20 mouse cellular contexts compared by ENCODE assay signal in the genomic region with DNA sequence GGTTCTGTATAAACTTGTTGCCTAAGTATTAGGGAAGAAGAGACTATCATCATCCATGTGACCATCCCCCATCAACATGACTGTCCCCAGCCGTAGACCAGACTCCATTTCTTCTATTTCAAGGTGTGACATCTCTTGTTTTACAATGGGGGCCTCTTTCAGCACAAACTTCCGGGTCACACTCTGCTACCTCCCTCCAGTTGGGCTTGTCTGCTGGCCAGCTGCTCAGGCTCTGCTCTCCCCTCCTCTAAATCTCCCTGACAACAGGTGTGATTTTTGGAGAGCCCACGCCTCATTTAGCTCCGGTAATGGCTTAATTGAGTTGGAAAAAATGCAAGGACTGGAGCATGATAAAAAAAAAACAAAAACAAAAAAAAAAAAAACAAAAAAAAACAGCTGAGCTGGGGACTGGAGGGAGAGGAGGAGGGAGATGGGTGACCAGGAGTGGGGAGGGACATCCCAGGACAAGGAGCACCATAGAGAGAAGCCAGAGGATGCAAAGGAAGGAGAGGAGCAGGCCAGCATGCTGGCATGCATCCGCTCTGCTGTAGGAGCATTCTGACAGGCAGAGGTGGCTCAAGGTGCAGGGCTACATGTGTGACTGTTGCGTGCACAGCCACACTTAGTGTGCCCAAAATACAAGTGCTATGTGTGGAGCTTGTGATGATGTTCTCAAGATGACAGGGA. TPM values are rescaled to one million over a fixed set of nuclear protein-coding genes. Genes with fewer than 3 reads are reported as not detected.
"Had no signal": no experiment of that assay in that cellular context is flagged by ENCODE, and none has a peak within 500 bp of the region (broad histone marks: within the 10 kb centered on the region; RNA-seq: fewer than 3 reads in every experiment).

No protein-coding gene starts in this region.

- H3K27me3 ChIP-seq: intestine, embryonic 15.5 days; liver, embryonic 13.5 days; midbrain, embryonic 13.5 days had no signal

- H3K9me3 ChIP-seq: intestine, embryonic 15.5 days; liver, embryonic 13.5 days; midbrain, embryonic 10.5 days; midbrain, embryonic 13.5 days had no signal

- H3K9ac ChIP-seq: intestine, embryonic 15.5 days; liver, embryonic 13.5 days; midbrain, embryonic 13.5 days had no signal

- DNase-seq: kidney, adult 8-10 months; layer of hippocampus, postnatal 36 days; liver, embryonic 13.5 days; lung, adult 2 months; lung, postnatal 14 days; lung, postnatal 4 days; thymus, adult 18-20 months; thymus, postnatal 36 days had no signal

- H3K4me3 ChIP-seq: intestine, embryonic 15.5 days; left cerebral cortex, adult 2 months; liver, embryonic 13.5 days; midbrain, embryonic 10.5 days; midbrain, embryonic 13.5 days; myocyte had no signal

- H3K27ac ChIP-seq: intestine, embryonic 15.5 days; left cerebral cortex, adult 2 months; liver, embryonic 13.5 days; midbrain, embryonic 10.5 days; midbrain, embryonic 13.5 days had no signal

- H3K36me3 ChIP-seq: intestine, embryonic 15.5 days; liver, embryonic 13.5 days; midbrain, embryonic 10.5 days; midbrain, embryonic 13.5 days had no signal

- H3K4me2 ChIP-seq: intestine, embryonic 15.5 days; liver, embryonic 13.5 days; midbrain, embryonic 13.5 days had no signal

- ATAC-seq: intestine, embryonic 15.5 days; midbrain, embryonic 13.5 days; midbrain, embryonic 16.5 days had no signal

- H3K4me1 ChIP-seq: intestine, embryonic 15.5 days; liver, embryonic 13.5 days; midbrain, embryonic 13.5 days had no signal

RNA-seq across cellular contexts. Expression of gene Casr, which starts 35.2 kb away (rescaled TPM):
- total RNA-seq: liver, adult 2 months; megakaryocyte progenitor cell, adult 5-6 weeks; monocyte, adult 5-6 weeks had no signal
- polyA plus RNA-seq: liver, adult 2 months; liver, embryonic 13.5 days; liver, embryonic 16.5 days; neural tube, embryonic 11.5 days; neural tube, embryonic 14.5 days had no signal
